Mouse (Mus musculus) limb, embryonic 13.5 days (tissue): ENCODE data around the gene Tm4sf5. TPM values are rescaled to one million over a fixed set of nuclear protein-coding genes. Genes with fewer than 3 reads are reported as not detected.
"Not testable (repeated sequence)": the region's sequence is repeated elsewhere in the genome, so short reads cannot be mapped to it uniquely, and the experiment has no call there.

Experiments used
- ATAC-seq: fragments of 200-750 bp; cut with Nextera tagmentation; 2 replicates; pipeline ENCODE4 v1.8.0; 2017; ENCODE audit warnings: low read depth, moderate number of reproducible peaks, moderate TSS enrichment; ENCODE audit not compliant: low FRiP score
- H3K27ac ChIP-seq: fragments of 300-500 bp; sonication (generic); 2 replicates; pipeline ENCODE4 v1.5.1; 2015; ENCODE audit warnings: inconsistent platforms, mild to moderate bottlenecking, moderate library complexity
- H3K27me3 ChIP-seq: fragments of 300-500 bp; sonication (generic); 2 replicates; pipeline ENCODE4 v1.6.1; 2015; ENCODE audit warnings: mild to moderate bottlenecking, inconsistent platforms
- H3K36me3 ChIP-seq: fragments of 300-500 bp; sonication (generic); 2 replicates; pipeline ENCODE4 v1.6.1; 2015; ENCODE audit warnings: inconsistent platforms, mild to moderate bottlenecking, moderate library complexity
- H3K4me1 ChIP-seq: fragments of 300-500 bp; sonication (generic); 2 replicates; pipeline ENCODE4 v1.6.1; 2015; ENCODE audit warnings: inconsistent platforms
- H3K4me2 ChIP-seq: fragments of 300-500 bp; sonication (generic); replicated peaks from 2 replicates; pipeline ENCODE4 v1.6.1; 2015; ENCODE audit warnings: inconsistent platforms, mild to moderate bottlenecking, moderate library complexity
- H3K4me3 ChIP-seq: fragments of 300-500 bp; sonication (generic); 2 replicates; pipeline ENCODE4 v1.5.1; 2015; ENCODE audit warnings: moderate library complexity, mild to moderate bottlenecking, inconsistent platforms
- H3K9ac ChIP-seq: fragments of 300-500 bp; sonication (generic); 2 replicates; pipeline ENCODE4 v1.6.1; 2015; ENCODE audit warnings: mild to moderate bottlenecking, inconsistent platforms
- H3K9me3 ChIP-seq: fragments of 300-500 bp; sonication (generic); 2 replicates; pipeline ENCODE4 v1.6.1; 2016; ENCODE audit warnings: inconsistent platforms
- WGBS: fragments of 180-500 bp; shearing (Covaris S2); methylation state at CpG from one replicate; pipeline ENCODE4 v1.1.7; 2015; 5-methylcytosine and 5-hydroxymethylcytosine counted together
- polyA plus RNA-seq: library from polyadenylated mRNA; unstranded; fragments of >200 nt; fragmentation: Nextera tagmentation; extraction: Ambion mirVana; gene quantifications from 2 replicates; pipeline ENCODE4 v1.2.1, GENCODE M21; 2015

The Tm4sf5 gene
- 0.29 and 0.74 TPM in 2 replicates for polyA plus RNA-seq

GRCm38 (mm10) chr11:70504970-70505369 lies at the start of gene Tm4sf5:
Gene Tm4sf5 (plus strand): TSS chr11:70505244.
- Histone ChIP-seq H3K4me2 (no peak within 1 kb of the TSS), H3K27ac (no peak within 1 kb of the TSS), H3K9ac (no peak within 1 kb of the TSS), H3K4me3 (no peak within 1 kb of the TSS), H3K27me3 (no peaks in the 10 kb centered on the region), H3K4me1 (peaks cover 6% of the 10 kb centered on the region; the same call in 1 of the 2 replicates), H3K36me3 (no peaks in the 10 kb centered on the region), H3K9me3 (no peaks in the 10 kb centered on the region)
- 70% methylated on average over 9 of the region's 9 CpGs for WGBS
- no peak for ATAC-seq

- peaks cover 9% of the 10 kb centered on the region for H3K4me1 ChIP-seq
- peak within 1 kb of the TSS; percentile 56 for H3K4me3 ChIP-seq
- ATAC-seq, result no peak
- H3K27ac ChIP-seq, result no peak within 1 kb of the TSS
- peak within 1 kb of the TSS; percentile 90 for H3K4me2 ChIP-seq
- H3K9me3 ChIP-seq, result no peaks in the 10 kb centered on the region
- H3K27me3 ChIP-seq, result peaks cover 59% of the 10 kb centered on the region
- 18% methylated on average over 32 of the region's 32 CpGs for WGBS
- H3K36me3 ChIP-seq, result peaks cover 5% of the 10 kb centered on the region
- peak within 1 kb of the TSS; percentile 66 for H3K9ac ChIP-seq
These were observed 46.1 kb upstream of the Tm4sf5 start, which contains the start of gene Zmynd15 for GRCm38 (mm10) chr11:70458688-70459600. Gene Zmynd15 (plus strand): TSS chr11:70459433.

- H3K27ac ChIP-seq, result no peak within 1 kb of the TSS
- H3K27me3 ChIP-seq, result peaks cover 66% of the 10 kb centered on the region
- 2% methylated on average over 30 of the region's 30 CpGs for WGBS
- H3K4me2 ChIP-seq, result peak within 1 kb of the TSS; percentile 90
- H3K4me3 ChIP-seq, result peak within 1 kb of the TSS; percentile 56
- no peaks in the 10 kb centered on the region for H3K9me3 ChIP-seq
- ATAC-seq, result no peak
- H3K9ac ChIP-seq, result peak within 1 kb of the TSS; percentile 66
- H3K4me1 ChIP-seq, result peaks cover 10% of the 10 kb centered on the region
- H3K36me3 ChIP-seq, result peaks cover 4% of the 10 kb centered on the region
These were observed 45.4 kb upstream of the Tm4sf5 start, which contains the start of gene Cxcl16 for GRCm38 (mm10) chr11:70459601-70460101. Gene Cxcl16 (minus strand): TSS chr11:70459984.

GRCm38 (mm10) chr11:70463970-70464369 lies 41.1 kb upstream of the Tm4sf5 start:
- H3K4me3 ChIP-seq, result no peak overlapping the region
- H3K9me3 ChIP-seq, result no peaks in the 10 kb centered on the region
- no peak overlapping the region for H3K27ac ChIP-seq
- H3K27me3 ChIP-seq, result peaks cover 90% of the 10 kb centered on the region
- 71% methylated on average over 5 of the region's 5 CpGs for WGBS
- no peak for ATAC-seq
- no peak overlapping the region; the same call in 1 of the 2 replicates for H3K9ac ChIP-seq
- H3K4me2 ChIP-seq, result no peak overlapping the region
- H3K36me3 ChIP-seq, result no peaks in the 10 kb centered on the region
- peaks cover 16% of the 10 kb centered on the region for H3K4me1 ChIP-seq

- H3K27ac ChIP-seq, result no peak overlapping the region
- ATAC-seq, result no peak
- H3K4me2 ChIP-seq, result peak overlapping the region; percentile 65
- no peaks in the 10 kb centered on the region for H3K36me3 ChIP-seq
- H3K9me3 ChIP-seq, result no peaks in the 10 kb centered on the region
- peak overlapping the region; percentile 37 for H3K4me3 ChIP-seq
- peaks cover 78% of the 10 kb centered on the region for H3K27me3 ChIP-seq
- peaks cover 14% of the 10 kb centered on the region for H3K4me1 ChIP-seq
- peak overlapping the region; percentile 63 for H3K9ac ChIP-seq
- WGBS, result 22% methylated on average over 16 of the region's 16 CpGs
These were observed 39.8 kb upstream of the Tm4sf5 start for GRCm38 (mm10) chr11:70465211-70465610.

- WGBS, result 8% methylated on average over 23 of the region's 23 CpGs
- Histone ChIP-seq H3K9me3 (no peaks in the 10 kb centered on the region), H3K4me3 (peak overlapping the region; percentile 37), H3K9ac (peak overlapping the region; percentile 63), H3K36me3 (no peaks in the 10 kb centered on the region), H3K4me2 (peak overlapping the region; percentile 65), H3K27me3 (peaks cover 72% of the 10 kb centered on the region), H3K4me1 (peaks cover 14% of the 10 kb centered on the region), H3K27ac (no peak overlapping the region; the same call in 1 of the 2 replicates)
- no peak for ATAC-seq
These were observed 39.2 kb upstream of the Tm4sf5 start for GRCm38 (mm10) chr11:70465824-70466223.

GRCm38 (mm10) chr11:70467902-70468619 lies 37.0 kb upstream of the Tm4sf5 start:
- no peak overlapping the region for H3K9ac ChIP-seq

GRCm38 (mm10) chr11:70469764-70470163 lies 35.3 kb upstream of the Tm4sf5 start:
- WGBS, result 85% methylated on average over 3 of the region's 3 CpGs
- H3K27ac ChIP-seq, result no peak overlapping the region
- no peaks in the 10 kb centered on the region for H3K36me3 ChIP-seq
- ATAC-seq, result no peak
- peaks cover 12% of the 10 kb centered on the region for H3K4me1 ChIP-seq
- no peak overlapping the region for H3K4me2 ChIP-seq
- peaks cover 32% of the 10 kb centered on the region for H3K27me3 ChIP-seq
- H3K4me3 ChIP-seq, result no peak overlapping the region
- no peak overlapping the region for H3K9ac ChIP-seq
- no peaks in the 10 kb centered on the region for H3K9me3 ChIP-seq

More at GRCm38 (mm10) chr11:70467902-70468619, 37.0 kb upstream of the Tm4sf5 start:
- H3K36me3 ChIP-seq, result no peaks in the 10 kb centered on the region
- no peak overlapping the region for H3K4me3 ChIP-seq
- no peaks in the 10 kb centered on the region for H3K9me3 ChIP-seq
- no peak overlapping the region for H3K27ac ChIP-seq
- H3K27me3 ChIP-seq, result peaks cover 49% of the 10 kb centered on the region
- ATAC-seq, result no peak
- WGBS, result 83% methylated on average over 5 of the region's 5 CpGs
- peaks cover 14% of the 10 kb centered on the region for H3K4me1 ChIP-seq
- H3K4me2 ChIP-seq, result no peak overlapping the region

GRCm38 (mm10) chr11:70472716-70473115 lies 32.3 kb upstream of the Tm4sf5 start:
- Histone ChIP-seq H3K27me3 (peaks cover 3% of the 10 kb centered on the region; the same call in 1 of the 2 replicates), H3K9ac (no peak overlapping the region), H3K4me2 (no peak overlapping the region), H3K9me3 (no peaks in the 10 kb centered on the region), H3K4me1 (no peaks in the 10 kb centered on the region), H3K36me3 (no peaks in the 10 kb centered on the region), H3K4me3 (no peak overlapping the region), H3K27ac (no peak overlapping the region)
- ATAC-seq, result no peak

- H3K27me3 ChIP-seq, H3K4me3 ChIP-seq, H3K4me2 ChIP-seq, ATAC-seq, H3K4me1 ChIP-seq, H3K9me3 ChIP-seq, H3K27ac ChIP-seq, H3K36me3 ChIP-seq, H3K9ac ChIP-seq: not testable (repeated sequence)
- 83% methylated on average over 5 of the region's 5 CpGs for WGBS
These were observed 31.8 kb upstream of the Tm4sf5 start for GRCm38 (mm10) chr11:70473291-70473690.

- Histone ChIP-seq H3K36me3 (no peaks in the 10 kb centered on the region), H3K27me3 (no peaks in the 10 kb centered on the region), H3K27ac (no peak overlapping the region), H3K9me3 (no peaks in the 10 kb centered on the region), H3K4me3 (no peak overlapping the region), H3K9ac (no peak overlapping the region), H3K4me1 (no peaks in the 10 kb centered on the region), H3K4me2 (no peak overlapping the region)
- no peak for ATAC-seq
- WGBS, result 67% methylated on average over 12 of the region's 12 CpGs
These were observed 30.0 kb upstream of the Tm4sf5 start for GRCm38 (mm10) chr11:70474872-70475534.
